Mouse (Mus musculus): ENCODE results near the gene Nox4. TPM values are rescaled to one million over a fixed set of nuclear protein-coding genes. Genes with fewer than 3 reads are reported as not detected.

Gene Nox4
- polyA plus RNA-seq (2012; rRNA removed), result 0.08 and 0.10 TPM in 2 replicates

GRCm38 (mm10) chr7:87245856-87246579 lies at the start of gene Nox4:
Gene Nox4 (plus strand): TSS chr7:87246096.

Other genes with a start within 250 kb of the Nox4 start
- not detected in 2 replicates for gene Vmn2r79, start 250.0 kb upstream of the Nox4 start, polyA plus RNA-seq (2012; rRNA removed)
- gene Tyr, start 247.4 kb downstream of the Nox4 start, polyA plus RNA-seq (2012; rRNA removed), result not detected in 2 replicates